Mouse (Mus musculus) CH12.LX (cell line): ENCODE results near the gene Kdm7a.

ENCODE experiments used
- CTCF ChIP-seq, 2 experiments: IDR thresholded peaks in 1 of 2; conservative IDR thresholded peaks in 1 of 2; 2 replicates each; pipeline ENCODE4 v1.5.1; 2011 to 2012; ENCODE audit warnings: low read depth in 2 of 2, low read length in 2 of 2, improper control_type of control experiment in 1 of 2, inconsistent platforms in 1 of 2, mild to moderate bottlenecking in 1 of 2, moderate library complexity in 1 of 2
- EP300 ChIP-seq: IDR thresholded peaks from 2 replicates; pipeline ENCODE4 v1.6.1; 2011; ENCODE audit warnings: low read length, improper control_type of control experiment
- ETS1 ChIP-seq: conservative IDR thresholded peaks from 2 replicates; pipeline ENCODE4 v1.6.1; 2012; ENCODE audit warnings: low read depth, mild to moderate bottlenecking, inconsistent platforms, low read length, improper control_type of control experiment, moderate library complexity
- MAFK ChIP-seq: IDR thresholded peaks from 2 replicates; pipeline ENCODE4 v1.6.1; 2011; ENCODE audit warnings: low read length, improper control_type of control experiment; ENCODE audit not compliant: insufficient replicate concordance
- MXI1 ChIP-seq: IDR thresholded peaks from 2 replicates; pipeline ENCODE4 v1.6.1; 2011; ENCODE audit warnings: mild to moderate bottlenecking, low read depth, low read length, improper control_type of control experiment
- NELFE ChIP-seq: IDR thresholded peaks from 2 replicates; pipeline ENCODE4 v1.6.1; 2011; ENCODE audit warnings: low read depth, low read length, improper control_type of control experiment
- PAX5 ChIP-seq: IDR thresholded peaks from 2 replicates; pipeline ENCODE4 v1.6.1; 2012; ENCODE audit warnings: low read length, inconsistent platforms, mixed read lengths

- no peak for TF ChIP-seq NELFE
- no peak for TF ChIP-seq CTCF (conservative IDR thresholded peaks at IDR 0.05 in 1 of 2, IDR thresholded peaks at IDR 0.05 in 1 of 2; ENCODE audit: low read depth in 2 of 2, low read length in 2 of 2)
- no peak for TF ChIP-seq MAFK
- TF ChIP-seq ETS1, result no peak
- TF ChIP-seq PAX5, result no peak
- no peak for TF ChIP-seq EP300
- no peak for TF ChIP-seq MXI1
These were observed 26.0 kb upstream of the Kdm7a start for GRCm38 (mm10) chr6:39232617-39233016.
